Mouse (Mus musculus) lung, postnatal 0 days (tissue): ENCODE data around the gene 2010111I01Rik.

Experiments used
- CTCF ChIP-seq: IDR thresholded peaks from 2 replicates; pipeline ENCODE4 v1.5.1; 2016; ENCODE audit warnings: antibody characterized with exemption, mild to moderate bottlenecking
- EP300 ChIP-seq: IDR thresholded peaks from 2 replicates; pipeline ENCODE4 v1.6.1; 2016; ENCODE audit warnings: antibody characterized with exemption, mild to moderate bottlenecking, control low read depth

DNA sequence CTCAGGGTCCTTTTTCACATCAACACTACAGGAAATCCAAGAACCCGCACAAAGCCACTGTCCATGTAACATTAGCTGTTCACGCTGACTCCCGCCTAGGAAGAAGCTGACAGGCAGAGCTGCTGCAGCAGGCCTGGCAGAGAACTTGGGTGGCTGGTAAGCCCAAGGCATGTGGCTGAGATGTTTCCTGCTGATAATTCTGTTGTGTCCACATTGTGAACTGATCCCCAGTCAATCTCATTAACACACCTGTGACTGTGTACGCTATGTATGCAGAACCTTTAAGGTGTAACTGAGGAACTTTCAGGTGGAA is 349.9 kb downstream of the 2010111I01Rik start:
- TF ChIP-seq CTCF (no peak), EP300 (no peak)
